Mouse (Mus musculus) heart, embryonic 11.5 days (tissue): ENCODE data around the gene Rarres2. TPM values are rescaled to one million over a fixed set of nuclear protein-coding genes. Genes with fewer than 3 reads are reported as not detected.

Source experiments
- ATAC-seq: fragments of 200-750 bp; cut with Nextera tagmentation; replicated peaks from 2 replicates; pipeline ENCODE4 v1.8.0; 2017; ENCODE audit warnings: moderate library complexity; ENCODE audit not compliant: insufficient number of reproducible peaks, low FRiP score, low TSS enrichment
- H3K27ac ChIP-seq: fragments of 300-500 bp; sonication (generic); 2 replicates; pipeline ENCODE4 v1.5.1; 2014; ENCODE audit warnings: mild to moderate bottlenecking, low read depth, low read length
- H3K27me3 ChIP-seq: fragments of 300-500 bp; sonication (generic); 2 replicates; pipeline ENCODE4 v1.6.1; 2014; ENCODE audit warnings: mild to moderate bottlenecking, low read length, mixed read lengths; ENCODE audit not compliant: control insufficient read depth, insufficient read depth
- H3K36me3 ChIP-seq: fragments of 300-500 bp; sonication (generic); 2 replicates; pipeline ENCODE4 v1.6.1; 2014; ENCODE audit warnings: mild to moderate bottlenecking, low read length, moderate library complexity, mixed read lengths; ENCODE audit not compliant: control insufficient read depth, insufficient read depth
- H3K4me1 ChIP-seq: fragments of 300-500 bp; sonication (generic); 2 replicates; pipeline ENCODE4 v1.6.1; 2014; ENCODE audit warnings: low read length; ENCODE audit not compliant: control insufficient read depth, insufficient read depth
- H3K4me2 ChIP-seq: fragments of 300-500 bp; sonication (generic); 2 replicates; pipeline ENCODE4 v1.6.1; 2014; ENCODE audit warnings: mild to moderate bottlenecking, moderate library complexity
- H3K4me3 ChIP-seq: fragments of 300-500 bp; sonication (generic); 2 replicates; pipeline ENCODE4 v1.5.1; 2014; ENCODE audit warnings: low read depth, low read length
- H3K9ac ChIP-seq: fragments of 300-500 bp; sonication (generic); 2 replicates; pipeline ENCODE4 v1.6.1; 2014; ENCODE audit warnings: mild to moderate bottlenecking, low read depth, low read length, moderate library complexity
- H3K9me3 ChIP-seq: fragments of 300-500 bp; sonication (generic); replicated peaks from 2 replicates; pipeline ENCODE4 v1.6.1; 2016; ENCODE audit warnings: low read length; ENCODE audit not compliant: control insufficient read depth
- WGBS: fragments of 180-500 bp; shearing (Covaris S2); extraction: QIAGEN DNeasy Blood & Tissue Kit; methylation state at CpG from one replicate; pipeline ENCODE4 v1.1.7; 2014; ENCODE audit not compliant: insufficient replicate concordance; 5-methylcytosine and 5-hydroxymethylcytosine counted together
- polyA plus RNA-seq: library from polyadenylated mRNA; unstranded; fragments of >200 nt; fragmentation: Nextera tagmentation; extraction: Ambion mirVana; gene quantifications from 2 replicates; pipeline ENCODE4 v1.2.1, GENCODE M21; 2014

Gene Rarres2
- polyA plus RNA-seq, 1 experiment from 2014 or later: 16.4 TPM

DNA sequence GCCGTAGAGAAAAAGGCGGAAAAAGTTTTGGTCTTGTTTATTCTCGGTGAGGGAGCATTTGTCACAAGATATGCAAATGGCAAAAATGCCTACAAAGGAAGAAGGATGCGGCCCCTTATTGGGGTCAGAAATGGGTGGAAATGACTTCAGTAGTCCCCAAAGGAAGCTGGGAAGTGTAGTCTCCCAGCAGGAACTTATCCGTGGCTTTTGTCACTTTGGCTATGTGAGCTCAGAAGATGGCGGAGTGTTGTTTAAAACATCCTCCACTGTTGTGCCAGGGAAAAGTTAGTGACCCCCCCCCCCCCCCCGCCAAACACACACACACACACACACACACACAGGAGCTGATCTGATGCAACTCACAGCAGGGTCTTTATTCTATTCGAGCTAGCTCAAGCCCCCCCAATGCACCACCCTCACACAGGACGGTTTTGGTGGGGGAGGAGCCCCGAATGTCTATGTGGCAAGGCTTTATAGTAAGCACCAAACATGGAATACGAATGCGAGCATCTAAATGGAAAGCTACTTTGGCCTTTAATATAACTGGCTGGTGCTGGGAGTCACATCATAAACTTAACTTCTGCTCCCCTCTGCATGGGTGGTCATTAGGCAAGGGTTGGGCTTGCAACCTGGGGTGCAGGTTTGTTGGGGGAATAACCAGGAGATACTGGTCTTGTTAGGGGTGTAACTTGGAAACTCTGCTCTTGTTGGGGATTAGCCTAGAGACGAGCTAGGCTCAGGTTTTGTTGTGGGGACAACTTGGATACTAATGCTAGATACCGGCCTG lies 17.3 kb downstream of the Rarres2 start:
- peak overlapping the region; percentile 88 for H3K27ac ChIP-seq
- ATAC-seq: peak; percentile 66
- H3K36me3 ChIP-seq: no peaks in the 10 kb centered on the region; the same call in 1 of the 2 replicates
- H3K9me3 ChIP-seq: no peaks in the 10 kb centered on the region
- WGBS: 31% methylated on average over 14 of the region's 14 CpGs
- peak overlapping the region; percentile 83 for H3K9ac ChIP-seq
- H3K27me3 ChIP-seq: no peaks in the 10 kb centered on the region
- H3K4me2 ChIP-seq: peak overlapping the region; percentile 68
- peaks cover 11% of the 10 kb centered on the region; the same call in 1 of the 2 replicates for H3K4me1 ChIP-seq
- peak overlapping the region; percentile 63 for H3K4me3 ChIP-seq

DNA sequence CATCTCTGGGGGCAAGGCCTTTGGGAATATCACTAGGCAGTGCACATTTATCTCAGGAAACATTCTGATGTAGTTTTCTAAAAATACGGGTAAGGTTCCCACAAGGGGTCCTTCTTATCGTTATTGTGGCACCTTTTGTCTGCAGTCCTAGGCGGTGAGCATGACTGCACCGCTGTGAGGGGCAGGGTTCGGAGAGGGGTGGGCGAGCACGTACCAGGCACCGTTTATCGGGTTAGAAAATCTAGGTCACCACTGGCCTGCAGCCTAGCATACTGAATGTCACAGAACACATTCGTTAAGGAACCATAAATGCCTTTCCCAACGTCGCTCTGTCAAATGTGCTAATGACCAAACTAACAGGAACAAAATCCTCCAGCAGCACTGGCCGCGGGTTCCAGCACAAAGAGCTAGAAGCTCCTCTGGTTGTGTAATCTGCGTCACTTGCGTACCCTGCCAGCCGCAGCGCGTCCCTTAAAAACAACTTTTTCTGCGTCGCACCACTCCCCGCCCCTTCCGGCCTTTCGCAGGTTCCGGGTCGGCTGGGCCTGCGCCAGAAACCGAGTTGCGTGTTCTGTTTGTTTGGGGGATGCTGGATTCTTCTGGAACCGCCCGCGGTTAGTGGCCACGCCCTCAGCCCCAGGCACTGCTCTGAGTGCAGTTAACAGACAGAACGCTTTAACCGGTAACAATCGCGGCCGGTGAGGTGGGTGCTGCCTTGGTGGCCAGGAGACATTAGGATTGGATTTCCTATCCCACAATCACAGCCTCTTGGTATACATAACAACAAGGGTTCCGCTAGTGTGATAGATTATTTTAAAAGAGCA lies 18.1 kb downstream of the Rarres2 start, which contains the start of gene Lrrc61:
Lrrc61 (plus strand) TSS at position 517 of the 824 bp plus-strand sequence.
- Histone ChIP-seq H3K27me3 (no peaks in the 10 kb centered on the region), H3K4me2 (peak within 1 kb of the TSS; percentile 68), H3K4me3 (peak within 1 kb of the TSS; percentile 63), H3K36me3 (no peaks in the 10 kb centered on the region; the same call in 1 of the 2 replicates), H3K9me3 (no peaks in the 10 kb centered on the region), H3K9ac (peak within 1 kb of the TSS; percentile 83), H3K27ac (peak within 1 kb of the TSS; percentile 88), H3K4me1 (peaks cover 11% of the 10 kb centered on the region; the same call in 1 of the 2 replicates)
- WGBS: under 1% methylated on average over 39 of the region's 39 CpGs
- peak; percentile 80 for ATAC-seq

DNA sequence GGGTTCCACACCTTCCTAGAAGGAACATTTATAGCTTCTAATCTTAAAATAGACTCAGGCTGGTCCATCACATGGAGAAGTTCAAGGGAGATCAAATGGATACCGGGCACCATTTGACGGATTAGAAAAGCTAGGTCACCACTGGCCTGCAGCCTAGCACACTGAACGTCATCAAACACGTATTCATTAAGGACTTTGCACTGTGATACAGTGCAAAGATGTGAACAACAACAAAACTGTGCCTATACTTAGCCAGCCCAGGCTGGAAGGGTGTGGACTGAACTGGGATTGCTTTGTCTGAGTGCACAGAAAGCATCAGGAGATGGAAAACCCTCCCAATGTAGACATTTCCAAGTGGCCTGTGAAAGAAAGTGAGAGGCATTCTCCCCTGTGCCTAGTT lies 18.8 kb downstream of the Rarres2 start:
- peak; percentile 32; the same call in 1 of the 2 replicates for ATAC-seq
- no peaks in the 10 kb centered on the region for H3K9me3 ChIP-seq
- H3K27me3 ChIP-seq: no peaks in the 10 kb centered on the region
- peaks cover 11% of the 10 kb centered on the region; the same call in 1 of the 2 replicates for H3K4me1 ChIP-seq
- no peaks in the 10 kb centered on the region; the same call in 1 of the 2 replicates for H3K36me3 ChIP-seq
- 77% methylated on average over 4 of the region's 4 CpGs for WGBS
- H3K4me3 ChIP-seq: peak overlapping the region; percentile 63
- peak overlapping the region; percentile 88 for H3K27ac ChIP-seq
- H3K9ac ChIP-seq: peak overlapping the region; percentile 83
- H3K4me2 ChIP-seq: peak overlapping the region; percentile 68

DNA sequence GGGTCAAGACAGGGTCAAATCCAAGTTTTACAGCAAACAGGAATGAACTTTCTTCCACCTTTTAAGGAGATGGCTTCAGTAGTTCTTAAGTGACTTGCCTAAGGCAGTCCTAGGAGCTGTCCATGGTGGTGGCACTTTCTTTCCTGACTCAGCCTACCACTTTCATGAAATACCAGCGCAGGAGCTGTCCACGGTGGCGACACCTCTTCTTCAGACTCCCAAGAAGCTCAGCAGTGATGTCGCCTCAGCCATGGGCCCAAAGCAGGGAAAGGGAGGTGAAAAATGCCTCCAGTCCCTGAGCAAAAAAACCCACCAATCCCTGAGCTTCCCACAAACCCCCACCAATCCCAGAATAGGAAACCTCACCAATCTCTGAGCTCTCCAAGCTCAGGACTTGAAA lies 19.7 kb downstream of the Rarres2 start:
- H3K4me3 ChIP-seq: no peak overlapping the region
- no peak for ATAC-seq
- no peaks in the 10 kb centered on the region; the same call in 1 of the 2 replicates for H3K36me3 ChIP-seq
- no peak overlapping the region for H3K4me2 ChIP-seq
- no peaks in the 10 kb centered on the region for H3K27me3 ChIP-seq
- no peak overlapping the region for H3K27ac ChIP-seq
- H3K4me1 ChIP-seq: peaks cover 11% of the 10 kb centered on the region; the same call in 1 of the 2 replicates
- 45% methylated on average over 4 of the region's 4 CpGs for WGBS
- no peaks in the 10 kb centered on the region for H3K9me3 ChIP-seq
- no peak overlapping the region for H3K9ac ChIP-seq

DNA sequence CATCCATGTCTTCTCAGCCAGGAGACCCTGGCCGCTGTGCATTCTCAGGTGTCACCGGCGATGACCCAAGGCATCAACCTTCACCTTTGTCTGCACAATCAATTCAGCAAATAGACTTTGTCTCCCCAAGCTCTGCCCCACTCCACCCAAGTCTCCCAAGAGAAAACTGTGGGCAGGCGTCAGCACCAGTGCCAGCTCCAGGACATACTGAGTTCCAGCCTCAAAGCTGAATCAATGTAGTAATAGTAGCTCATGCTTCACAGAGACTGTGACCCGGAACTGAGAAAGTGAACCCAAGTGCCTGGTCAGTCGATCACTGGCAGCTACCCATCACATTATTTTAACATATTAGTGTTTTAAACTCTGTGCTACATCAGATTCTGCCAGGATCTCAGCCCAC lies 24.3 kb downstream of the Rarres2 start:
- WGBS: 75% methylated on average over 6 of the region's 6 CpGs
- Histone ChIP-seq H3K9ac (no peak overlapping the region), H3K4me2 (no peak overlapping the region), H3K36me3 (no peaks in the 10 kb centered on the region), H3K9me3 (no peaks in the 10 kb centered on the region), H3K4me3 (no peak overlapping the region), H3K4me1 (no peaks in the 10 kb centered on the region), H3K27me3 (no peaks in the 10 kb centered on the region), H3K27ac (no peak overlapping the region)
- ATAC-seq: no peak

DNA sequence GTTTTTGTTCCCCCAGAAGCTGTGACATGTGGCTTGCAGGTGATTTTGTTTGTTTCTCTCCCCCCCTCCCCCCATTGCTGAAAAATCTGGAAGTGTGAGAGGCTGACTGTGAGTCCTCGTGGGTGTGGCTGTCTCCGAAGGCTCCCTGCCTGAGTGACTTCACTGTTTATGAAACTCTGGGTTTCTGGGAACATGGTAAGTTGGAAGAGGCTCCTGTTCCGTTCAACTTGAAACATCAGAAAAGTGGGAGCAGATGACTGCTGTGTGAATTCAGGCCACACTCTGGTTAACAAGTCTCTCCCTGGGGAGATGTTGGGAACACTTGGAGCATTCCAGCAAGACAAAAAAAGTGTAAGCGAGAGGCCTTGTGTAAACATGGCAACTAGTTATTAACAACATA lies 25.7 kb downstream of the Rarres2 start:
- Histone ChIP-seq H3K27ac (no peak overlapping the region), H3K36me3 (no peaks in the 10 kb centered on the region), H3K27me3 (no peaks in the 10 kb centered on the region), H3K4me1 (no peaks in the 10 kb centered on the region), H3K9ac (no peak overlapping the region), H3K9me3 (no peaks in the 10 kb centered on the region), H3K4me3 (no peak overlapping the region), H3K4me2 (no peak overlapping the region)
- 53% methylated on average over 4 of the region's 4 CpGs for WGBS
- ATAC-seq: no peak

DNA sequence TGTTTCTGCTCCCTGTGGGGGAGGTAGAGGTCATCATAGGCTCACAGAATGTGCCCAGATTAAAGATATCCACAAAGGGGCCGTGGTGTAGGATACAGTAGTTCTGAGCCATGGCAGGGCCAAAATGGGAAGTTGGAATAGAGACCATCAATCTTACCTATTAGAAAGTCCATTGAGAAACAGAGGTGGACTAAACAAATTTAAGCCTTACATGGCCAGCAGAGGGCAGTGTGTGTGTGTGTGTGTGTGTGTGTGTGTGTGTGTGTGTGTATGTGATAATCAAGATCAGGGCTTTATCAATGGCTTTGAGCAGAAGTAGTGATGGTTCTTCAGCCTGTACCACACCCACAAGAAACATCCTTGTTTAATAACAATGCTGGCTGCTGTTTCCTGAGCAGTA lies 26.3 kb downstream of the Rarres2 start:
- WGBS: 48% methylated on average over 1 of the region's 1 CpGs
- no peak overlapping the region for H3K27ac ChIP-seq
- no peaks in the 10 kb centered on the region for H3K9me3 ChIP-seq
- no peak for ATAC-seq
- no peaks in the 10 kb centered on the region for H3K36me3 ChIP-seq
- H3K4me3 ChIP-seq: no peak overlapping the region
- H3K9ac ChIP-seq: no peak overlapping the region
- H3K4me1 ChIP-seq: no peaks in the 10 kb centered on the region
- H3K4me2 ChIP-seq: no peak overlapping the region
- H3K27me3 ChIP-seq: no peaks in the 10 kb centered on the region

DNA sequence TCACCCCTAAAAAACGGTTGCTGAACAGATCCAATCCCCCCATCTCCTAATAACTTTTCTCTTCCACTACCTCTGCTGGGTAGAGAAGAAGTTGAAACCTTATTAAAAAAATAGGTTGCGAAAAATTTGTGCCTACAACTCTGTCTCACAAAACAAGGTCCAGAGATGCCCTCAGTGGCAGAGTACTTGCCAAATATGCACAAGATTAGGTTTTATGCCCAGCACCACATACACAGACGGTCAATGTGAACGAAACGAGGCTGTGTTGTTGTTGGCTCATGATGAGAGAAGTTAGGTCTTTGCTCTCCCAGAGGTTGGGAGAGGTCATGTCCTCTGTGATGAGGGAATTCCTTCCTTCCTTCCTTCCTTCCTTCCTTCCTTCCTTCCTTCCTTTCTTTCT lies 27.3 kb downstream of the Rarres2 start:
- no peaks in the 10 kb centered on the region for H3K4me1 ChIP-seq

More for the DNA sequence above, 27.3 kb downstream of the Rarres2 start:
- H3K9ac ChIP-seq: no peak overlapping the region
- H3K36me3 ChIP-seq: no peaks in the 10 kb centered on the region
- H3K4me3 ChIP-seq: no peak overlapping the region
- no peak overlapping the region for H3K4me2 ChIP-seq
- 67% methylated on average over 5 of the region's 5 CpGs for WGBS
- no peaks in the 10 kb centered on the region for H3K9me3 ChIP-seq
- no peak overlapping the region for H3K27ac ChIP-seq
- no peaks in the 10 kb centered on the region for H3K27me3 ChIP-seq
- no peak for ATAC-seq
